Mouse (Mus musculus) heart, postnatal 36 days (tissue): ENCODE data around the gene Gm7138. TPM values are rescaled to one million over a fixed set of nuclear protein-coding genes. Genes with fewer than 3 reads are reported as not detected.
"Not testable (repeated sequence)": the region's sequence is repeated elsewhere in the genome, so short reads cannot be mapped to it uniquely, and the experiment has no call there.

Experiments
- DNase-seq, 2 experiments: peaks; one replicate each; pipeline ENCODE4 v3.0.0; 2021 to 2022
- intact Hi-C: fragments of 180-260 bp; cut with DNase I; formaldehyde crosslinking; loops from one replicate; pipeline ENCODE4 v1.15.1; 2025
- total RNA-seq, 2 experiments: library from RNA; stranded (reverse); gene quantifications; 2 replicates each; pipeline ENCODE4 v1.2.3; 2021

The Gm7138 gene
- total RNA-seq, 2 experiments from 2014 or later: not detected

GRCm38 (mm10) chr10:77751254-77751653 is 25.5 kb downstream of the Gm7138 start, which contains the start of gene Gm9736:
Gene Gm9736, minus strand, starts transcription at chr10:77751354.
- intact Hi-C loops, DNase-seq: not testable (repeated sequence)

GRCm38 (mm10) chr10:77750686-77751085 is 26.1 kb downstream of the Gm7138 start:
- intact Hi-C loops, DNase-seq: not testable (repeated sequence)

DNA sequence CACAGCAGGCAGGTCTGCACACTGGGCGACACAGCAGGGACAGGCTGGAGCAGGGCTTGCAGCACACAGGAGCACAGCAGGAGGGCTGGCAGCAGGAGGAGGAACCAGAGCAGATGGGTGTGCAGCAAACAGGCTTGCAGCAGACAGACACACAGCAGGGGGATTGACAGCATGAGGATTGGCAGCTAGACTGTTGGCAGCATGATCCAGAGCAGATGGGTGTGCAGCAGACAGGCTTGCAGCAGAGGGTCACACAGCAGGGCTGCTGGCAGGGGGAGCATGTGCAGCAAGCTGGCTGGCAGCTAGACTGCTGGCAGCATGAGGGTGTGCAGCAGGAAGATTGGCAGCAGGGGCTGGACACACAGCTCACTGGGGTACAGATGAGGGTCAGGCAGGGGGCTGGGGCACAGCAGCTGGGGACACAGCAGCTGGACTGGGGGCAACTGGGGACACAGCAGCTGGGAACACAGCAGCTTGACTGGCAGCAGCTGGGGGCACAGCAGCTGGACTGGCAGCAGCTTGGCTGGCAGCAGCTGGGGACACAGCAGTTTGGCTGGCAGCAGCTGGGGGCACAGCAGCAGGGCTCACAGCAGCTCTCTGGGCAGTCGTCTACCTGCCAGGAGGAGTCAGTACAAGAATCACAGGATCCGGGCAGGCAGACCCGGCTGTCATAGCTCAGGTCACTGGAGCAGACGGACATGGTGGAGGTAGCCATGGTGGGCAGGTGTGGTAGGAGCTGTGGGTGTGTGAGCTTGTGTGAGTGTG is 34.6 kb downstream of the Gm7138 start, which contains the start of gene Gm18596:
Gm18596 (minus strand) TSS at position 715 of the 765 bp plus-strand sequence.
- DNase-seq, intact Hi-C loops: not testable (repeated sequence)

DNA sequence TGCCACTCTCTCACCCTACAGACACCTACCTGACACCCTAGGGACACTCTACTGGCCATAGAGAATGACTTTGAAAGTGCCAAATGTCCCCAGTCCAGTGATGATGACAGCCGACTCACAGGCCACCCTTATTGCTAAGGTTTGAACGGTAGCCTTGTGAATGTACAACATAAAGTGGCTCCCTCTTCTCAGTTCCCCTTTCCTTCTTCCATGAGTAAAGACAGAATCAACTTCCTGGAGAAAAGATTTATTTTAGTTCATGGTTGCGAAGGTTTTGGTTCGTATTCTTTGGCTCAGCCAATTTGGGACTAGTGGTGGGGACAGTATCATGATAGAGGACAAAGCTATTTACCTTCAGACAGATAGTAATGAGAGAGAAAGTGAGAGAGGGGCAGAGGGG is 37.8 kb downstream of the Gm7138 start:
- no peak for DNase-seq
- intact Hi-C loops: no loop called here

GRCm38 (mm10) chr10:77735928-77736327 is 40.8 kb downstream of the Gm7138 start:
- intact Hi-C loops: no loop called here
- no peak for DNase-seq

GRCm38 (mm10) chr10:77729241-77729640 is 47.5 kb downstream of the Gm7138 start:
- DNase-seq: no peak
- intact Hi-C loops: loop anchor here (2.0 kb wide), 2 partner anchors 86 to 150 kb away; partner anchors contain the start of gene Gm2696

DNA sequence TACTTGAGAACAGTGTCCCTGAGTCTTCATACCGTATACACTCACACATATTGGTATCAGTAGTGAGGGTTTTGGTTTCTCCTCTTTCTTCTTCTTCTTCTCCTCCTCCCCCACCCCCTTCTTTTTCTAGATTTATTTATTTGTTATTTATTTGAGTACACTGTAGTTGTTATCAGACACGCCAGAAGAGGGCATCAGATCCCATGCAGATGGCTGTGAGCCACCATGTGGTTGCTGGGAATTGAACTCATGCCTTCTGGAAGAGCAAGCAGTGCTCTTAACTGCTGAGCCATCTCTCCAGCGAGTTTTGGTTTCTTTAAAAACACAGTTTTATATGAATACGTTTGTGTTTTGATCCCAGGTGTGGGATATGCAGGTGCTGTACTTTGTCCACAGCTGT is 48.5 kb downstream of the Gm7138 start:
- no peak for DNase-seq
- intact Hi-C loops: loop anchor here (2.0 kb wide), 2 partner anchors 87 to 151 kb away; partner anchors contain the start of gene Gm2696

Other genes with a start within 250 kb of the Gm7138 start
- 1 to 10 TPM; 7.1 to 9.2 TPM for gene Itgb2, start 246.7 kb downstream of the Gm7138 start, total RNA-seq
- 100 to 1,000 TPM; 137 to 138 TPM for gene Pttg1ip, start 195.2 kb downstream of the Gm7138 start, total RNA-seq
- gene Sumo3, start 170.8 kb downstream of the Gm7138 start, total RNA-seq: 10 to 100 TPM; 52.9 to 58.9 TPM
- gene Gm49325, start 170.7 kb downstream of the Gm7138 start, total RNA-seq: 10 to 100 TPM; 10.6 to 17.6 TPM
- gene Ube2g2, start 154.7 kb downstream of the Gm7138 start, total RNA-seq: 10 to 100 TPM; 65.2 to 73.4 TPM
- gene Tspear, start 90.4 kb downstream of the Gm7138 start, total RNA-seq: not detected
- not detected for gene Gm19402, start 86.2 kb downstream of the Gm7138 start, total RNA-seq
- not detected for gene Gm9508, start 79.7 kb downstream of the Gm7138 start, total RNA-seq
- gene Gm10272, start 70.3 kb downstream of the Gm7138 start, total RNA-seq: not detected
- not detected for gene Gm10024, start 65.5 kb downstream of the Gm7138 start, total RNA-seq
- not detected for gene Gm10142, start 61.1 kb downstream of the Gm7138 start, total RNA-seq
- gene Krtap12-1, start 56.3 kb downstream of the Gm7138 start, total RNA-seq: not detected
- gene Gm10100, start 50.5 kb downstream of the Gm7138 start, total RNA-seq: not detected
- not detected for gene Gm18596, start 34.3 kb downstream of the Gm7138 start, total RNA-seq
- not detected for gene Gm9736, start 25.6 kb downstream of the Gm7138 start, total RNA-seq
- not detected for gene Gm3233, start 17.3 kb downstream of the Gm7138 start, total RNA-seq
- not detected for gene Gm3238, start 5.6 kb downstream of the Gm7138 start, total RNA-seq
- not detected for gene Gm3250, start 5.6 kb upstream of the Gm7138 start, total RNA-seq
- gene Gm7137, start 11.3 kb upstream of the Gm7138 start, total RNA-seq: not detected
- not detected for gene Gm9639, start 18.1 kb upstream of the Gm7138 start, total RNA-seq
- gene Gm19668, start 22.2 kb upstream of the Gm7138 start, total RNA-seq: not detected
- gene Gm9507, start 34.9 kb upstream of the Gm7138 start, total RNA-seq: not detected
- gene Gm2696, start 37.7 kb upstream of the Gm7138 start, total RNA-seq: not detected
- not detected for gene Krtap10-4, start 50.2 kb upstream of the Gm7138 start, total RNA-seq
- not detected for gene Krtap10-10, start 59.0 kb upstream of the Gm7138 start, total RNA-seq
- gene Gm36176, start 69.9 kb upstream of the Gm7138 start, total RNA-seq: not detected
- not detected for gene Gm10318, start 75.9 kb upstream of the Gm7138 start, total RNA-seq
- not detected for gene Gm3285, start 85.0 kb upstream of the Gm7138 start, total RNA-seq
- gene Lrrc3, start 125.6 kb upstream of the Gm7138 start, total RNA-seq: under 1 TPM; 0.54 to 0.94 TPM
- gene Trpm2, start 193.6 kb upstream of the Gm7138 start, total RNA-seq: 1 to 10 TPM in 1 of 2 experiments, under 1 TPM in 1; 0.31 to 1.5 TPM
- gene 1810043G02Rik, start 201.6 kb upstream of the Gm7138 start, total RNA-seq: 10 to 100 TPM in 1 of 2 experiments, 1 to 10 TPM in 1; 9.3 to 10.3 TPM
- gene Pfkl, start 233.1 kb upstream of the Gm7138 start, total RNA-seq: 100 to 1,000 TPM in 1 of 2 experiments, 10 to 100 TPM in 1; 97.8 to 116 TPM